Mouse (Mus musculus): ENCODE measurements around the gene Uqcc2. TPM values are rescaled to one million over a fixed set of nuclear protein-coding genes. Genes with fewer than 3 reads are reported as not detected.

The Uqcc2 gene
- polyA plus RNA-seq, 1 experiment from 2014 or later, result 390 TPM

DNA sequence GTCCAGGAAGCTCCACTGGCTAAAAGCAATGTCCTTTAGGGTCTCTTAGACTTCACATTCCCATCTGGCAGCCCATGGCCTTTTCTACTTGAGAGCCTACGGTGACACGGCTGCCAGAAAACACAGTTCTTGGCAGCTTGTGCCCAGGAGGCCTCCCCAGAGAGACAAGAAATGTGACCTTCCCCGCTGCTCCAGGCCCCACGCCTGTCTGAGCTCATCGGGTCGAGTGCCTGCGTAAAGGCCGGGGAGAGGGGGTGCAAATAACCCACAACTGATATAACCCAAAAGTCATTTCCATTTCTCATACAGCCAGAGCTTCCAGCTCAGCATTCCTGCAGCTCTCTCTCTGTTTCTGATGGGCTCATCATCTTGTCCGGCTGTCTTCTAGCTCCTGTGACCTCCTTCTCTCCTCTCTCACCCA is 20.1 kb upstream of the Uqcc2 start:
- Histone ChIP-seq H3K4me1 (peaks cover 22% of the 10 kb centered on the region), H3K36me3 (no peaks in the 10 kb centered on the region), H3K9me3 (replicated peaks) (no peaks in the 10 kb centered on the region), H3K9ac (replicated peaks) (no peak overlapping the region), H3K4me3 (replicated peaks) (no peak overlapping the region), H3K4me2 (no peak overlapping the region), H3K27me3 (replicated peaks) (no peaks in the 10 kb centered on the region), H3K27ac (replicated peaks) (peak overlapping the region; percentile 15; the same call in 1 of the 2 replicates)
- WGBS, result 56% methylated on average over 9 of the region's 9 CpGs
- no peak for ATAC-seq (ENCODE audit: low FRiP score)

DNA sequence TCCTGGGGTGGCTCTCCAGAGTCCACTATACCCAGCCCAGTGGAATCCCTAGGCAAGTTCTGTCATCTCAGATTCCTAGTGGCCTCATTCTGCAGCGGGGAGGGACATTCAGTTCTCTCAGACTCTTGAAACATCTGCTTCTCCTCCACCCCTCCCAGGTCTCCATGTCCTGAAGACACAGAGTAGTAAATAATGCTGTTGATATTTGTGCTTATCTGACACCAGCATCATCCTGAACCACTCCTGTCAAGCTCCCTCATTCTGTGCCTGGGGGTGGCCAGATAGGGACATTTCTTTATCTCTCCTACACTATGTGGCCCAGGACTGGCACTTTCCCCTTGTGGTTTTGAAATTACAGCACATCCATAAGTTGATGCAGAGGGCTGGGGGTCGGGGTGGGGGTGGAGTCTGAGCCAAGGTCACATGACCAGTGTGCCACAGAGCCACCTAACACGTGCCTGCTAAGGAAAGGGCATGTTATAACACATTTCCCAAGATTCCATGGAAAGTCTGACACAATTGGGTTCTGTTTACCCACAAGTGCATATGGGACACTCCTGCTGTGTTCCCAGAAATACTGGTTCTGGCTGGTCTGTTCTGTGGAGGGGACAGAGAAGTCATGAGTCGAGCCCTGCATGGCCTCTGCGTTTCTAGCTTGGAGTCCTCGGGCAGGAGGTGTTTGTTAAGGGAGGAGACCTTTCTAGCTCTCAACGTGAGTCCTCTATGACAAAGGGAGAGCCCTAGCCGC is 19.4 kb upstream of the Uqcc2 start:
- Histone ChIP-seq H3K9ac (replicated peaks) (no peak overlapping the region), H3K4me1 (peaks cover 28% of the 10 kb centered on the region), H3K4me3 (replicated peaks) (no peak overlapping the region), H3K27ac (replicated peaks) (0 out of 2 replicates have a peak overlapping the region, but pooled peaks have one; percentile 15), H3K4me2 (no peak overlapping the region), H3K27me3 (replicated peaks) (no peaks in the 10 kb centered on the region), H3K36me3 (no peaks in the 10 kb centered on the region), H3K9me3 (replicated peaks) (no peaks in the 10 kb centered on the region)
- WGBS, result 68% methylated on average over 8 of the region's 8 CpGs
- no peak for ATAC-seq (ENCODE audit: low FRiP score)

DNA sequence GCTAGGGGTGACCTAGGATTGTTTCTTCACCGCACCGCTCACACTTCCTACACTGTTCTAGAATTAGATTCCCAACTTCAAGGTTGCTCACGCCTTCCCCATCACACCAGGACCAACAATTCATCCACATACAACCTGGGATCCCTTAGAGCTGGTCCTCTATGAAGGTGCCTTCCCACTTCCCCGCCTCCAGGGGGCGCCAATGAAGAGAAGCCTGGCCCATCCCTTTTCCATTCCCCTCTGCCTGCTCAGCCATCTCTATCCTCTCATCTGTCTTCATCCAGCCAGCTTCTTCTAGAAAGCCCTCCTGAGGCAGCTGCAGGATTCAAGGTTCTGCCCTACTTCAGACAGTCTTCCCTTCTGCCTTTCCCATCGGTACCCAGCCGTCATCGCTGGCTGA is 17.7 kb upstream of the Uqcc2 start:
- WGBS, result 71% methylated on average over 8 of the region's 8 CpGs
- no peak for ATAC-seq (ENCODE audit: low FRiP score)
- Histone ChIP-seq H3K4me3 (replicated peaks) (no peak overlapping the region), H3K27me3 (replicated peaks) (no peaks in the 10 kb centered on the region), H3K4me2 (no peak overlapping the region), H3K4me1 (peaks cover 35% of the 10 kb centered on the region), H3K9ac (replicated peaks) (no peak overlapping the region), H3K9me3 (replicated peaks) (no peaks in the 10 kb centered on the region), H3K36me3 (no peaks in the 10 kb centered on the region), H3K27ac (replicated peaks) (no peak overlapping the region)

DNA sequence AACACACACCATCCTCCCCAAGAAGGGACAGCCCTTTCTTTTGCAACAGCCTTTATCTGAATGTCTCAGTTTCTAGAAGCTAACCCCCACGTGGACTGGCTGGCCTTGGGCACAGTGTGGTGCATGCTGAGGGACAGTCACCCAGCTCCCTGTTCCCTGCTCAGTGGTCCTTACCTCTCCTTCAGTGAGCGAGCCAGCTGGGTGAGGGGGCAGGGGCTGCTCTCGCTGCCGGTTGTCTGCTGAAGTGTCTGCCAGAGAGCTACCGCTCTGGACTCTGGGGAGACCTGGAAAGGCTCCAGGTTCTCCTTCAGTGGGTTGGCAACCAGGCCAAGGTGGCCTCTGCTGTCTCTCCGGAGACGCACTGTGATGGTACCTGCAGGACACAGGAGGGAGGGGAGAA is 17.2 kb upstream of the Uqcc2 start:
- H3K27me3 ChIP-seq (replicated peaks), result no peaks in the 10 kb centered on the region
- WGBS, result 57% methylated on average over 7 of the region's 7 CpGs
- no peak overlapping the region for H3K9ac ChIP-seq (replicated peaks)
- H3K27ac ChIP-seq (replicated peaks), result no peak overlapping the region
- H3K4me1 ChIP-seq, result peaks cover 40% of the 10 kb centered on the region
- no peaks in the 10 kb centered on the region for H3K9me3 ChIP-seq (replicated peaks)
- no peak overlapping the region for H3K4me2 ChIP-seq
- no peaks in the 10 kb centered on the region for H3K36me3 ChIP-seq
- no peak overlapping the region for H3K4me3 ChIP-seq (replicated peaks)
- ATAC-seq (ENCODE audit: low FRiP score), result no peak

DNA sequence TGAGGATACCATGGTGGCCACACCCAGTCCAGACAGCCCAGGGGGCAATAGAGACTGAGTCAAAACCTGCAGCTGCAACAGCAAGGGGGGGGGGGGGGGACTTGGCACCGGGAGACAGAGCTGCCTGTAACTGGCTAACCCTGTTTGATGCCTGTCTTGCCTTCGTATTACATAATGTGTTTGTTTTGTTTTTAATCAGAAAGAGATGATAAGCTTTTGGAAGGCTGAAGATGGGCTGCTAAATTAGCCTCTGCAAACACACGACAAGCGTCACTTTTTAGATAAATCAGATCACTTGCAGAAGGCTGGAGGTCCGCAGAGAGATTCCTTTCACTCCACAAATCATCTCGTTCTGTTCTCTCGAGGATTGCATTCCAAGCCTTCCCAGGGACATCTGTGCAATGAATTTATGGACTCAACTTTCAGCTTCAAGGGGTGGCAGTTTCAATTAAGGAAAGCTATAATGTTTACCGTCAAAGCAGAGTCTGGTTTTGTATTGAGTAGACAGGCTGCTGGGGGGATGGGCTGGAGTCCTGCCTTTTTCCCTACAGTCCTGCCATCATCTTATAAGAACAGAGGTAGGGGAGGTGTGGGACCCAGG is 12.7 kb upstream of the Uqcc2 start:
- Histone ChIP-seq H3K27me3 (replicated peaks) (no peaks in the 10 kb centered on the region), H3K4me3 (replicated peaks) (no peak overlapping the region), H3K4me1 (peaks cover 51% of the 10 kb centered on the region), H3K9me3 (replicated peaks) (no peaks in the 10 kb centered on the region), H3K36me3 (no peaks in the 10 kb centered on the region), H3K27ac (replicated peaks) (no peak overlapping the region), H3K9ac (replicated peaks) (0 out of 2 replicates have a peak overlapping the region, but pooled peaks have one; percentile 10), H3K4me2 (peak overlapping the region; percentile 2; the same call in 1 of the 2 replicates)
- WGBS, result 8% methylated on average over 8 of the region's 8 CpGs
- ATAC-seq (ENCODE audit: low FRiP score), result no peak; the same call in 1 of the 2 replicates

DNA sequence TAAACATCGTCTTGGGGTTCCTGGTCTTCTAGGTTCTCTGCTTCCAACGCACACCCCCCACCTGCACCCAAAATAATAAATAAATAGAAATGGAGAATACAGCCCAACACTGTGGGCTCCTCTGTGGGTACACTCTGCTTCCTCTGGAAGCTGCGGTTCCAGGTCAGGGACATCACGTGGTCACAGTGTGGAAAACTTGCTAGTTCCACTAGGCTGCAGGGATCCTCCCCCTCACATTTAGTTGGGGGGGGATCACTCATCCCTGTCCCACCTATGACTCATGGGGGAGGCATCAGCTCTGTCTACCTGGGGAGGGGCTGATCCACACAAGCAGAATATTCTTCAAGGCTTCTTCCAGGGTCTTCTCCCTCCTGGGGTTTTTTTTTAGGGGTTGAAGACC is 10.4 kb upstream of the Uqcc2 start:
- Histone ChIP-seq H3K4me1 (peaks cover 61% of the 10 kb centered on the region), H3K9me3 (replicated peaks) (no peaks in the 10 kb centered on the region)

DNA sequence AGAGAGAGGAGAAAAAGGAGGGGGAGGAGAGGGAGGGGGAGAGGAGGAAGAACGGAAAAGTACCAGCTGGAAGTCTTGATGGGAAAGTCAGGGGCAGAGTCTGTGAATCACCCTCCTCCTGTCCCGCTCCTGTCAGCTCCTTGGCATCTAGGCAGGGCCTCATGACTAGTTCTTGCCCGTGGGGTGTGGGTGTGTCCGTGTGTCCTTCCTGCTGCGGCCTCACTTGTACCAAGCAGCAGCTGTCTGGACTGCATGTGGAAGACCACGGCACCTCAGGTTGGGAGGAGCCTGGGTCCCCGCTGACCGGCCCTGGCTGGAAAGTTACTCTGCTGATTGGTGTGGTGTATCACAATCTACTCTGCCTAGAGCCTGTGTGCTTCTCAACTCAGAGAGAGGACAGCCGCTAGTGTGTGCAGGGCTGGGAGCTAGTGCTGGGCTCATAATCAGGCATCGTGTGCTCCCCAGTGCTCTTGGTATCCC is 8.3 kb upstream of the Uqcc2 start:
- Histone ChIP-seq H3K36me3 (no peaks in the 10 kb centered on the region), H3K9ac (replicated peaks) (no peak overlapping the region), H3K4me2 (no peak overlapping the region; the same call in 1 of the 2 replicates), H3K27me3 (replicated peaks) (no peaks in the 10 kb centered on the region), H3K4me3 (replicated peaks) (no peak overlapping the region), H3K27ac (replicated peaks) (no peak overlapping the region), H3K4me1 (peaks cover 63% of the 10 kb centered on the region), H3K9me3 (replicated peaks) (no peaks in the 10 kb centered on the region)
- ATAC-seq (ENCODE audit: low FRiP score), result no peak
- 48% methylated on average over 10 of the region's 10 CpGs for WGBS

More for the DNA sequence above, 10.4 kb upstream of the Uqcc2 start:
- ATAC-seq (ENCODE audit: low FRiP score), result no peak
- H3K9ac ChIP-seq (replicated peaks), result no peak overlapping the region
- no peaks in the 10 kb centered on the region for H3K27me3 ChIP-seq (replicated peaks)
- 70% methylated on average over 4 of the region's 4 CpGs for WGBS
- H3K27ac ChIP-seq (replicated peaks), result no peak overlapping the region
- H3K4me3 ChIP-seq (replicated peaks), result no peak overlapping the region
- no peaks in the 10 kb centered on the region for H3K36me3 ChIP-seq
- H3K4me2 ChIP-seq, result no peak overlapping the region

DNA sequence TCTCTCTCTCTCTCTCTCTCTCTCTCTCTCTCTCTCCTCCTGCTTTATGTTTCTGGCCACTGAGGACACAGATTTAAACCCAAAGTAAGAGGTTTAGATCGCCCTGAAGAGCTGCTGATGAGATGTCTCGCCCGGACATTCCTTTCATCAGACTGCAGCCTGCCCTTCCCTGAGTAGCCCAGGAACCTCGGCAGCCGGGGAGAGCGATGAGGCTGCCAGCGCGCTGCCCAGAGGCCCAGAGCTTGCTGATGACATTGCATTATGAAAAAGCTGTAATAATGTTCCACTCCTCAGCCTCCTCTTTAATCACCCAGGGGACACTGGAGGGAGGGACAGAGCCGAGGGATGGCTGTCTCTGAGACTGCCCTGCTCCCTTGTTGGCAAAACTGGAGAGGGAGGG is 6.5 kb upstream of the Uqcc2 start:
- H3K4me3 ChIP-seq (replicated peaks), result no peak overlapping the region
- no peak overlapping the region for H3K9ac ChIP-seq (replicated peaks)
- ATAC-seq (ENCODE audit: low FRiP score), result no peak
- H3K36me3 ChIP-seq, result no peaks in the 10 kb centered on the region
- no peaks in the 10 kb centered on the region for H3K27me3 ChIP-seq (replicated peaks)
- peaks cover 51% of the 10 kb centered on the region for H3K4me1 ChIP-seq
- H3K4me2 ChIP-seq, result no peak overlapping the region
- no peaks in the 10 kb centered on the region for H3K9me3 ChIP-seq (replicated peaks)
- 31% methylated on average over 9 of the region's 9 CpGs for WGBS
- no peak overlapping the region; the same call in 1 of the 2 replicates for H3K27ac ChIP-seq (replicated peaks)

DNA sequence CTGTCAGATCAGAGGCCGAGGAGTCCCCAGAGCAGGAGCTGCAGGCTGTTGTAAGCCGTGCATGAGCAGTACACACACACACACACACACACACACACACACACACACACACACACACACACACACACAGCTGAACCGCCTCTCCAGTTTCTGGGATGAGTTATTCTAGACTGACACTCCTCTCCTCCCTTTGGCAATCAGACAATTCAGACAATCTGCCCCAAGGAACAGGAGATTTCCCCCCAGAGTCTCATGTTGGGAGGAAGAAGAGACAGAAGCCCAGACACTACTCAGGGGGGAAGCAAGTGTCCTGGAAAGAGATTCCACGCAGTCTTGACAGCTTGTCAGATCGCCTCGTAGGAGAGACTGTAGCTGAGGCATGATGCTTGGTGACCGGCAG is 5.6 kb upstream of the Uqcc2 start:
- H3K27me3 ChIP-seq (replicated peaks), result no peaks in the 10 kb centered on the region
- no peaks in the 10 kb centered on the region for H3K9me3 ChIP-seq (replicated peaks)
- H3K4me2 ChIP-seq, result no peak overlapping the region
- WGBS, result 22% methylated on average over 7 of the region's 7 CpGs
- H3K4me1 ChIP-seq, result peaks cover 52% of the 10 kb centered on the region
- H3K27ac ChIP-seq (replicated peaks), result peak overlapping the region; percentile 37
- no peak overlapping the region for H3K9ac ChIP-seq (replicated peaks)
- no peak for ATAC-seq (ENCODE audit: low FRiP score)
- H3K36me3 ChIP-seq, result no peaks in the 10 kb centered on the region
- no peak overlapping the region for H3K4me3 ChIP-seq (replicated peaks)

DNA sequence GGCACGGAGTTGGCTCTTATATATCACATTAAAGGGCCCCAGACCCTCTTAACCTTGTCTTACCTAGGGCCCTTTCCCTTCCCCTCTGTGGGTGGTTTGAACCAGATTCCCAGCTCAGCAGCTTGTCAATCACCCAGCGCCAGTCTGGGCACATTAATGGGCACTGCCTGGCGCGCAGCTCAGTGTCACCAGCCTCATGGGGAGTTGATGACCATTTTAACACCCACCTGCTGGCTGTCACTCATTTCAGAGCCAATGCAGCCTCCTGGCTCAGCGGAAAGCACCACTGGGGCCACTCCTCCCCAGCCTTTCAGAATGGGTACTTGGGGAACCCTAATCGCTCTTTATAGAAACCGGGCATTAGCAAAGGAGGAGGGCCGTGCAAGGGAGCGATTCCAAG is 4.7 kb upstream of the Uqcc2 start:
- Histone ChIP-seq H3K27me3 (replicated peaks) (no peaks in the 10 kb centered on the region), H3K4me1 (peaks cover 50% of the 10 kb centered on the region), H3K4me3 (replicated peaks) (no peak overlapping the region), H3K4me2 (no peak overlapping the region), H3K36me3 (no peaks in the 10 kb centered on the region), H3K9ac (replicated peaks) (no peak overlapping the region), H3K27ac (replicated peaks) (peak overlapping the region; percentile 37; the same call in 1 of the 2 replicates), H3K9me3 (replicated peaks) (no peaks in the 10 kb centered on the region)
- 38% methylated on average over 9 of the region's 9 CpGs for WGBS
- no peak for ATAC-seq (ENCODE audit: low FRiP score)

DNA sequence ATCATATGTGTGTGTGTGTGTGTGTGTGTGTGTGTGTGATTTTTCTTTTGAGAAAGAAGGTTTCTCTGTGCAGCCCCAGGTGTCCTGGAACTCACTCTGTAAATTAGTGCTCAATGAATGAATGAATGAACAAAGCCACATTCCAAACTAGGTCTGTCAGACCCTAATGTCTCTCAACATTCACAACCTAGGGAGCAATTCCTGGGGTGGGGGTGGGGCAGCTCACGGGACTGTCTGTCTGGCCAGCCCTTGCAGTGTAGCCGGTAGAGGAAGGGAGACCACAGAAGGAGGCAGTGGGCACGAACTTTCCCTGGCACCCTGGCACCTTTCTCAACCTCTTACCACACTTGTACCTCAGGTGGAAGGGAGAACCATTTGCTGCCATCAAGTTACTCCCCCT is 999 bp upstream of the Uqcc2 start:
- Histone ChIP-seq H3K9ac (replicated peaks) (no peak overlapping the region), H3K9me3 (replicated peaks) (no peaks in the 10 kb centered on the region), H3K27me3 (replicated peaks) (0 out of 2 replicates have a peak, but pooled peaks cover 3% of the 10 kb centered on the region), H3K27ac (replicated peaks) (no peak overlapping the region), H3K4me1 (peaks cover 66% of the 10 kb centered on the region), H3K4me3 (replicated peaks) (no peak overlapping the region), H3K4me2 (no peak overlapping the region), H3K36me3 (no peaks in the 10 kb centered on the region)
- no peak for ATAC-seq (ENCODE audit: low FRiP score)
- whole genome bisulfite sequencing, result 17% methylated on average over 3 of the region's 3 CpGs

DNA sequence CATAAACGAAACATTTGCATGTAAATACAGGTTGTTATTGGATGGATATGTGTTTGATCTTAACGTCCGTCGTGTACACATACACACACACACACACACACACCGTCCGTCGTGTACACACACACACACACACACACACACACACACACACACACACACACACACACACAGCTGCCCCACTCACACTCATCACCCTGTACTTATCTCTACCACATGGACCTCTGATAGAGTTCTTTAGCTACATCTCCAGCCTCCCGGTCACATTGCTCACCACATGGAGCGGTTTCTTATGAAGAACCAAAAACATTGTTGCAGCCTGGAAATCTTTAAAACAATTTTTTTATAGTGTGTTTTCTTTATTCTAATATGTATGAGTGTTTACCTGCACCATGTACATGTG is 471 bp upstream of the Uqcc2 start:
- Histone ChIP-seq H3K36me3 (no peaks in the 10 kb centered on the region), H3K4me2 (peak overlapping the region; percentile 58), H3K27me3 (replicated peaks) (0 out of 2 replicates have a peak, but pooled peaks cover 3% of the 10 kb centered on the region), H3K4me1 (peaks cover 66% of the 10 kb centered on the region), H3K9ac (replicated peaks) (peak overlapping the region; percentile 78), H3K9me3 (replicated peaks) (no peaks in the 10 kb centered on the region), H3K4me3 (replicated peaks) (peak overlapping the region; percentile 70), H3K27ac (replicated peaks) (peak overlapping the region; percentile 94)
- ATAC-seq (ENCODE audit: low FRiP score), result peak; percentile 8; the same call in 1 of the 2 replicates
- WGBS, result 29% methylated on average over 7 of the region's 9 CpGs
